Mouse (Mus musculus) hematopoietic stem cell, adult 5-6 weeks (primary cell): ENCODE results near the gene Plekhh2. TPM values are rescaled to one million over a fixed set of nuclear protein-coding genes. Genes with fewer than 3 reads are reported as not detected.

Experiments
- ATAC-seq, 2 experiments: fragments of 125-278 bp in 1 of 2; replicated peaks in 1 of 2; 2 replicates each; pipeline ENCODE4 v1.8.0; 2016 to 2017; ENCODE audit warnings: inconsistent platforms in 2 of 2, mild to moderate bottlenecking in 2 of 2, moderate number of reproducible peaks in 2 of 2, low read depth in 1 of 2, moderate TSS enrichment in 1 of 2; ENCODE audit not compliant: low FRiP score in 2 of 2, poor library complexity in 2 of 2, severe bottlenecking in 2 of 2, insufficient read depth in 1 of 2, low TSS enrichment in 1 of 2
- total RNA-seq: library from RNA; stranded (forward); fragments of 172-1452, 232-1000 nt; gene quantifications from 2 replicates; pipeline ENCODE4 v1.2.3, GENCODE M21; 2017

Gene Plekhh2
- total RNA-seq, 1 experiment from 2014 or later, result not detected

GRCm38 (mm10) chr17:84616526-84617074 is 104.9 kb downstream of the Plekhh2 start:
- ATAC-seq, result no peak

- ATAC-seq, result no peak
These were observed 106.3 kb downstream of the Plekhh2 start for GRCm38 (mm10) chr17:84617953-84618352.

- ATAC-seq, result peak in 1 of 2 experiments; percentile 76; a peak in 1 of 4 replicates
These were observed 107.4 kb downstream of the Plekhh2 start for GRCm38 (mm10) chr17:84619112-84619511.

- no peak for ATAC-seq
These were observed 108.4 kb downstream of the Plekhh2 start for GRCm38 (mm10) chr17:84620076-84620475.

- peak; percentile 43 to 46; a peak in 2 of 4 replicates for ATAC-seq
These were observed 108.9 kb downstream of the Plekhh2 start for GRCm38 (mm10) chr17:84620610-84621009.

- no peak for ATAC-seq
These were observed 109.5 kb downstream of the Plekhh2 start for GRCm38 (mm10) chr17:84621209-84621608.

GRCm38 (mm10) chr17:84622028-84622427 is 110.3 kb downstream of the Plekhh2 start:
- no peak for ATAC-seq

- no peak for ATAC-seq
These were observed 111.2 kb downstream of the Plekhh2 start for GRCm38 (mm10) chr17:84622873-84623272.

GRCm38 (mm10) chr17:84626276-84626856 is 114.7 kb downstream of the Plekhh2 start, which contains the start of gene Dync2li1:
Gene Dync2li1 (plus strand): TSS chr17:84626496.
- ATAC-seq, result peak; percentile 96 to 99

- no peak for ATAC-seq
These were observed 115.2 kb downstream of the Plekhh2 start for GRCm38 (mm10) chr17:84626857-84627305.

GRCm38 (mm10) chr17:84627721-84628120 is 116.0 kb downstream of the Plekhh2 start:
- ATAC-seq, result no peak

GRCm38 (mm10) chr17:84628611-84629010 is 116.9 kb downstream of the Plekhh2 start:
- ATAC-seq, result no peak

GRCm38 (mm10) chr17:84631836-84632235 is 120.1 kb downstream of the Plekhh2 start:
- ATAC-seq, result no peak

- ATAC-seq, result peak; percentile 55 to 86
These were observed 121.7 kb downstream of the Plekhh2 start for GRCm38 (mm10) chr17:84633443-84633842.

GRCm38 (mm10) chr17:84636328-84636727 is 124.6 kb downstream of the Plekhh2 start:
- no peak for ATAC-seq

- ATAC-seq, result no peak
These were observed 126.3 kb downstream of the Plekhh2 start for GRCm38 (mm10) chr17:84637971-84638370.

GRCm38 (mm10) chr17:84639796-84640378 is 128.2 kb downstream of the Plekhh2 start:
- ATAC-seq, result no peak

GRCm38 (mm10) chr17:84641893-84642292 is 130.2 kb downstream of the Plekhh2 start:
- ATAC-seq, result no peak; a peak in 1 of 4 replicates

GRCm38 (mm10) chr17:84642324-84642723 is 130.6 kb downstream of the Plekhh2 start:
- no peak for ATAC-seq
